ENCODE assay signal across 9 mouse cellular contexts in genomic region chr7:67064627-67065305, GRCm38 (mm10).
DNase-seq lines count a peak whose midpoint lies in the region; ATAC-seq and TF ChIP-seq lines count a peak whose summit lies in the region.
"Had no signal": no experiment of that assay in that cellular context is flagged by ENCODE, and none has a peak within 500 bp of the region (broad histone marks: within the 10 kb centered on the region; RNA-seq: fewer than 3 reads in every experiment).

No protein-coding gene starts in this region.

- no peaks in the 10 kb centered on the region for H3K9me3 ChIP-seq in limb, embryonic 10.5 days (replicated peaks)
- no peaks in the 10 kb centered on the region for H3K9me3 ChIP-seq in hindbrain, embryonic 14.5 days (ENCODE audit: control insufficient read depth, low read length)

- ATAC-seq in hindbrain, embryonic 14.5 days (ENCODE audit: low FRiP score): no peak

- WGBS in limb, embryonic 10.5 days: 88% methylated on average over 10 of the region's 10 CpGs
- WGBS in hindbrain, embryonic 14.5 days: 83% methylated on average over 10 of the region's 10 CpGs

- H3K27me3 ChIP-seq in limb, embryonic 10.5 days (ENCODE audit: low read depth, poor library complexity, severe bottlenecking): no peaks in the 10 kb centered on the region
- H3K27me3 ChIP-seq in hindbrain, embryonic 14.5 days (ENCODE audit: control insufficient read depth, insufficient read depth, low read length): no peaks in the 10 kb centered on the region
- H3K27me3 ChIP-seq: megakaryocyte, embryonic 14.5 days had no signal

- intact Hi-C loops in gastrocnemius, postnatal 36 days (cut with DNase I): no loop called here

- DNase-seq in gastrocnemius, postnatal 36 days: peak; percentile 20 to 36
- no peak for DNase-seq in gastrocnemius, postnatal 10 days
- DNase-seq in kidney, postnatal 14 days: peak; percentile 56
- DNase-seq in limb, embryonic 10.5 days (ENCODE audit: low spot score): no peak
- DNase-seq in MN1 (ENCODE audit: low spot score): no peak
- DNase-seq in hindbrain, embryonic 14.5 days (ENCODE audit: low spot score): no peak
- DNase-seq in cerebellum, adult 11-12 months: no peak

- H3K4me2 ChIP-seq in hindbrain, embryonic 14.5 days (replicated peaks): no peak overlapping the region

- peak overlapping the region; percentile 63 for H3K27ac ChIP-seq in embryonic fibroblast, embryonic 13.5 days (ENCODE audit: insufficient read depth, low read length)
- H3K27ac ChIP-seq in limb, embryonic 10.5 days: peak overlapping the region; percentile 62; the same call in 1 of the 2 replicates
- no peak overlapping the region for H3K27ac ChIP-seq in hindbrain, embryonic 14.5 days

- no peak for TF ChIP-seq POLR2A in embryonic fibroblast, embryonic 13.5 days (IDR thresholded peaks at IDR 0.05; ENCODE audit: low read depth, low read length)

- no peaks in the 10 kb centered on the region for H3K36me3 ChIP-seq in limb, embryonic 10.5 days
- H3K36me3 ChIP-seq in hindbrain, embryonic 14.5 days (replicated peaks; ENCODE audit: control insufficient read depth, insufficient read depth): no peaks in the 10 kb centered on the region

- TF ChIP-seq CTCF in embryonic fibroblast, embryonic 13.5 days (IDR thresholded peaks at IDR 0.05; ENCODE audit: borderline replicate concordance, insufficient read depth, low read length): no peak

- no peak overlapping the region for H3K9ac ChIP-seq in hindbrain, embryonic 14.5 days

- no peak overlapping the region for H3K4me3 ChIP-seq in embryonic fibroblast, embryonic 13.5 days (ENCODE audit: insufficient read depth, low read length)
- H3K4me3 ChIP-seq in limb, embryonic 10.5 days: no peak overlapping the region
- no peak overlapping the region for H3K4me3 ChIP-seq in hindbrain, embryonic 14.5 days (replicated peaks; ENCODE audit: low read length)
- H3K4me3 ChIP-seq: megakaryocyte, embryonic 14.5 days had no signal

- H3K4me1 ChIP-seq in embryonic fibroblast, embryonic 13.5 days (ENCODE audit: control insufficient read depth, insufficient read depth, low read length): no peaks in the 10 kb centered on the region
- H3K4me1 ChIP-seq in limb, embryonic 10.5 days: peaks cover 5% of the 10 kb centered on the region
- no peaks in the 10 kb centered on the region for H3K4me1 ChIP-seq in hindbrain, embryonic 14.5 days (replicated peaks; ENCODE audit: control insufficient read depth, insufficient read depth, low read length)
- H3K4me1 ChIP-seq: megakaryocyte, embryonic 14.5 days had no signal

Comparison
In these comparisons a context has a peak if more than half of its experiments do, and no peak if none do; other contexts are left out.
1. DNase-seq: peak in gastrocnemius, postnatal 36 days (2 of 2) and kidney, postnatal 14 days (single experiment); none in gastrocnemius, postnatal 10 days (single experiment), limb, embryonic 10.5 days (single experiment), MN1 (single experiment), hindbrain, embryonic 14.5 days (single experiment) and cerebellum, adult 11-12 months (single experiment).